Mouse (Mus musculus): ENCODE measurements at regions not wholly inside any gene's neighbourhood (a gene's known extent, or its start where the extent isn't known, plus 50 kb on each side); places are given as distances from the start of the nearest gene placed in this dataset.

DNA sequence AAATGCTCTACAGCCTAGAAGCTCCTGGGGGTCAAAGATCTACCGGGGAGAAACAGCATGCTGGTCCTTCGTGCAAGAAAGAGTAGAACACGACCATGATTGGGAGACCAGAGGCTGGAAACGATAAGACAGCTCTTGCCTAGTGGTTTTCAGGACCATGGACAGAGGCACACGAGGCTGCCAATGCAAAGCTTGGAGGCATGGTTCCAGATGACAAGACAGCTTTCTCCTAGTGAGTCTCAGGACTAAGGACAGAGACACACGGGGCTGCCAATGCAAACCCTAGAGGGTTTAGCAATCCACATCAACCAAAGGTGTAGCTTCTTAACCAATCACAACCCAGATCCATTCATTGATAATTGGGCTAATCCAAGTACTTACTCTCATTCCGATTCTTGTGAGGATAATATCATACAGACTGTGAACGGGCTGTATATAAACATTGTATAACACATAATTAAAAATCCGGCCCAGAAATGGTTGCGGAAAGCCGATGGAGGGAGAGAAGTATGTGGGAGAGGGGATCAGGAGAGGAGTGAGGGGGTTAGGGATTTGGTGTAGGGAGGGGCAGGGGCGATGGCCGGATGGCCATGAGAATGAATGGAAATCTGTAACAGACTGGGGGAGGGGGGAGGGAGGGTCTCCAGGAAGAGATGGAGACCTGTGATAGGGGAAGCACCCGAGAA lies 114.1 kb upstream of the Gm6793 start:
- TF ChIP-seq CTCF (conservative IDR thresholded peaks at IDR 0.05; ENCODE audit: low read length) (no peak), NANOG (IDR thresholded peaks at IDR 0.05; ENCODE audit: borderline replicate concordance, low read length) (no peak)

Measured in E14TG2a.4 (cell line).